Mouse (Mus musculus) kidney, embryonic 14.5 days (tissue): ENCODE results near the gene Wfdc3. TPM values are rescaled to one million over a fixed set of nuclear protein-coding genes. Genes with fewer than 3 reads are reported as not detected.

Source experiments
- ATAC-seq: fragments of 200-750 bp; cut with Nextera tagmentation; 2 replicates; pipeline ENCODE4 v1.8.0; 2017; ENCODE audit warnings: moderate number of reproducible peaks, mild to moderate bottlenecking, moderate TSS enrichment, moderate library complexity; ENCODE audit not compliant: low FRiP score, low TSS enrichment
- H3K27ac ChIP-seq: fragments of 300-500 bp; sonication (generic); 2 replicates; pipeline ENCODE4 v1.5.1; 2014; ENCODE audit warnings: low read depth, mild to moderate bottlenecking, low read length, moderate library complexity, mixed read lengths
- H3K27me3 ChIP-seq: fragments of 300-500 bp; sonication (generic); 2 replicates; pipeline ENCODE4 v1.6.1; 2014; ENCODE audit warnings: mild to moderate bottlenecking, low read length; ENCODE audit not compliant: control insufficient read depth, insufficient read depth
- H3K36me3 ChIP-seq: fragments of 300-500 bp; sonication (generic); 2 replicates; pipeline ENCODE4 v1.6.1; 2014; ENCODE audit warnings: low read length, mixed read lengths; ENCODE audit not compliant: control insufficient read depth, insufficient read depth
- H3K4me1 ChIP-seq: fragments of 300-500 bp; sonication (generic); 2 replicates; pipeline ENCODE4 v1.6.1; 2014; ENCODE audit warnings: low read length, mixed read lengths; ENCODE audit not compliant: control insufficient read depth, insufficient read depth
- H3K4me2 ChIP-seq: fragments of 300-500 bp; sonication (generic); replicated peaks from 2 replicates; pipeline ENCODE4 v1.6.1; 2014; ENCODE audit warnings: low read depth, mild to moderate bottlenecking, low read length
- H3K4me3 ChIP-seq: fragments of 300-500 bp; sonication (generic); 2 replicates; pipeline ENCODE4 v1.5.1; 2014; ENCODE audit warnings: mild to moderate bottlenecking, low read length
- H3K9ac ChIP-seq: fragments of 300-500 bp; sonication (generic); 2 replicates; pipeline ENCODE4 v1.6.1; 2014; ENCODE audit warnings: low read depth, mild to moderate bottlenecking, low read length, moderate library complexity
- H3K9me3 ChIP-seq: fragments of 300-500 bp; sonication (generic); 2 replicates; pipeline ENCODE4 v1.6.1; 2016; ENCODE audit warnings: low read length; ENCODE audit not compliant: control insufficient read depth
- WGBS: fragments of 180-500 bp; shearing (Covaris S2); extraction: QIAGEN DNeasy Blood & Tissue Kit; methylation state at CpG from one replicate; pipeline ENCODE4 v1.1.7; 2014; 5-methylcytosine and 5-hydroxymethylcytosine counted together
- polyA plus RNA-seq: library from polyadenylated mRNA; unstranded; fragments of >200 nt; fragmentation: Nextera tagmentation; extraction: Ambion mirVana; gene quantifications from 2 replicates; pipeline ENCODE4 v1.2.1, GENCODE M21; 2014

Wfdc3 gene
- polyA plus RNA-seq, 1 experiment from 2014 or later: 0.83 TPM

GRCm38 (mm10) chr2:164778015-164778287 lies 32.2 kb upstream of the Wfdc3 start:
- H3K36me3 ChIP-seq: peaks cover 5% of the 10 kb centered on the region; the same call in 1 of the 2 replicates
- WGBS: 94% methylated on average over 11 of the region's 11 CpGs
- no peak overlapping the region for H3K9ac ChIP-seq
- no peak overlapping the region for H3K27ac ChIP-seq
- no peaks in the 10 kb centered on the region for H3K9me3 ChIP-seq
- no peaks in the 10 kb centered on the region for H3K27me3 ChIP-seq
- no peak for ATAC-seq
- H3K4me2 ChIP-seq: no peak overlapping the region
- no peaks in the 10 kb centered on the region for H3K4me1 ChIP-seq
- no peak overlapping the region for H3K4me3 ChIP-seq

- H3K9me3 ChIP-seq: no peaks in the 10 kb centered on the region
- no peak overlapping the region for H3K4me3 ChIP-seq
- ATAC-seq: no peak
- 83% methylated on average over 30 of the region's 30 CpGs for WGBS
- no peak overlapping the region for H3K27ac ChIP-seq
- H3K27me3 ChIP-seq: no peaks in the 10 kb centered on the region
- H3K9ac ChIP-seq: no peak overlapping the region
- no peaks in the 10 kb centered on the region for H3K4me1 ChIP-seq
- H3K36me3 ChIP-seq: peaks cover 10% of the 10 kb centered on the region; the same call in 1 of the 2 replicates
- no peak overlapping the region for H3K4me2 ChIP-seq
Measured at GRCm38 (mm10) chr2:164777246-164778014, 31.7 kb upstream of the Wfdc3 start.

GRCm38 (mm10) chr2:164776801-164777200 lies 31.1 kb upstream of the Wfdc3 start:
- no peak overlapping the region for H3K4me2 ChIP-seq
- WGBS: 65% methylated on average over 17 of the region's 17 CpGs
- ATAC-seq: no peak
- H3K9me3 ChIP-seq: no peaks in the 10 kb centered on the region
- no peak overlapping the region for H3K9ac ChIP-seq
- H3K4me3 ChIP-seq: no peak overlapping the region
- peaks cover 16% of the 10 kb centered on the region for H3K36me3 ChIP-seq
- H3K27ac ChIP-seq: no peak overlapping the region
- peaks cover 5% of the 10 kb centered on the region; the same call in 1 of the 2 replicates for H3K4me1 ChIP-seq
- H3K27me3 ChIP-seq: no peaks in the 10 kb centered on the region

- Histone ChIP-seq H3K4me2 (no peak overlapping the region), H3K36me3 (peaks cover 22% of the 10 kb centered on the region), H3K27ac (no peak overlapping the region), H3K4me3 (no peak overlapping the region), H3K9ac (no peak overlapping the region), H3K4me1 (peaks cover 11% of the 10 kb centered on the region), H3K27me3 (no peaks in the 10 kb centered on the region), H3K9me3 (no peaks in the 10 kb centered on the region)
- ATAC-seq: no peak
- WGBS: 82% methylated on average over 6 of the region's 6 CpGs
Measured at GRCm38 (mm10) chr2:164776130-164776529, 30.4 kb upstream of the Wfdc3 start.

- Histone ChIP-seq H3K4me2 (no peak overlapping the region), H3K36me3 (peaks cover 25% of the 10 kb centered on the region), H3K4me3 (no peak overlapping the region), H3K27ac (no peak overlapping the region), H3K4me1 (peaks cover 14% of the 10 kb centered on the region), H3K9me3 (no peaks in the 10 kb centered on the region), H3K9ac (no peak overlapping the region), H3K27me3 (no peaks in the 10 kb centered on the region)
- 87% methylated on average over 5 of the region's 5 CpGs for WGBS
- no peak for ATAC-seq
Measured at GRCm38 (mm10) chr2:164773989-164774364, 28.2 kb upstream of the Wfdc3 start.

GRCm38 (mm10) chr2:164773229-164773988 lies 27.7 kb upstream of the Wfdc3 start:
- Histone ChIP-seq H3K27ac (no peak overlapping the region), H3K4me1 (peaks cover 14% of the 10 kb centered on the region), H3K27me3 (no peaks in the 10 kb centered on the region), H3K4me3 (no peak overlapping the region), H3K9me3 (no peaks in the 10 kb centered on the region), H3K36me3 (peaks cover 25% of the 10 kb centered on the region), H3K9ac (no peak overlapping the region), H3K4me2 (no peak overlapping the region)
- WGBS: 81% methylated on average over 14 of the region's 14 CpGs
- no peak for ATAC-seq

GRCm38 (mm10) chr2:164771123-164771522 lies 25.4 kb upstream of the Wfdc3 start:
- Histone ChIP-seq H3K27ac (no peak overlapping the region), H3K4me3 (peak overlapping the region; percentile 75), H3K9me3 (no peaks in the 10 kb centered on the region), H3K9ac (peak overlapping the region; percentile 68), H3K27me3 (no peaks in the 10 kb centered on the region), H3K4me2 (peak overlapping the region; percentile 51), H3K36me3 (peaks cover 47% of the 10 kb centered on the region), H3K4me1 (peaks cover 14% of the 10 kb centered on the region)
- WGBS: 77% methylated on average over 8 of the region's 8 CpGs
- ATAC-seq: no peak

- H3K4me2 ChIP-seq: peak overlapping the region; percentile 51
- no peaks in the 10 kb centered on the region for H3K9me3 ChIP-seq
- peaks cover 56% of the 10 kb centered on the region for H3K36me3 ChIP-seq
- no peaks in the 10 kb centered on the region for H3K27me3 ChIP-seq
- H3K4me1 ChIP-seq: peaks cover 14% of the 10 kb centered on the region
- ATAC-seq: no peak
- peak overlapping the region; percentile 75 for H3K4me3 ChIP-seq
- H3K9ac ChIP-seq: peak overlapping the region; percentile 68
- 3% methylated on average over 15 of the region's 15 CpGs for WGBS
- peak overlapping the region; percentile 20; the same call in 1 of the 2 replicates for H3K27ac ChIP-seq
Measured at GRCm38 (mm10) chr2:164770279-164770678, 24.5 kb upstream of the Wfdc3 start.
